Mouse (Mus musculus) gastrocnemius, adult 18-20 months (tissue): ENCODE measurements around the gene Lrrc58. TPM values are rescaled to one million over a fixed set of nuclear protein-coding genes. Genes with fewer than 3 reads are reported as not detected.

Experiments used
- DNase-seq: peaks from one replicate; pipeline ENCODE4 v3.0.0; 2021; ENCODE audit warnings: low spot score
- long read RNA-seq, 2 experiments: library from polyadenylated mRNA; stranded (forward); transcript quantifications; one replicate each; pipeline ENCODE4 v2.0.0; 2021
- total RNA-seq, 2 experiments: library from RNA; stranded (reverse); gene quantifications; 2 replicates each; pipeline ENCODE4 v1.2.3; 2021

Gene Lrrc58
- total RNA-seq = 10 to 100 TPM; 42.6 to 46.2 TPM
- long read RNA-seq, experiment 1, full-length matches to known transcripts = 16 of 27 reads
- long read RNA-seq, experiment 1, partial matches to known transcripts = 0 of 27 reads
- long read RNA-seq, experiment 1, other reads (novel, unspliced or antisense) = 11 of 27 reads
- long read RNA-seq, experiment 2, full-length matches to known transcripts = 16 of 30 reads
- long read RNA-seq, experiment 2, partial matches to known transcripts = 1 of 30 reads
- long read RNA-seq, experiment 2, other reads (novel, unspliced or antisense) = 13 of 30 reads

DNA sequence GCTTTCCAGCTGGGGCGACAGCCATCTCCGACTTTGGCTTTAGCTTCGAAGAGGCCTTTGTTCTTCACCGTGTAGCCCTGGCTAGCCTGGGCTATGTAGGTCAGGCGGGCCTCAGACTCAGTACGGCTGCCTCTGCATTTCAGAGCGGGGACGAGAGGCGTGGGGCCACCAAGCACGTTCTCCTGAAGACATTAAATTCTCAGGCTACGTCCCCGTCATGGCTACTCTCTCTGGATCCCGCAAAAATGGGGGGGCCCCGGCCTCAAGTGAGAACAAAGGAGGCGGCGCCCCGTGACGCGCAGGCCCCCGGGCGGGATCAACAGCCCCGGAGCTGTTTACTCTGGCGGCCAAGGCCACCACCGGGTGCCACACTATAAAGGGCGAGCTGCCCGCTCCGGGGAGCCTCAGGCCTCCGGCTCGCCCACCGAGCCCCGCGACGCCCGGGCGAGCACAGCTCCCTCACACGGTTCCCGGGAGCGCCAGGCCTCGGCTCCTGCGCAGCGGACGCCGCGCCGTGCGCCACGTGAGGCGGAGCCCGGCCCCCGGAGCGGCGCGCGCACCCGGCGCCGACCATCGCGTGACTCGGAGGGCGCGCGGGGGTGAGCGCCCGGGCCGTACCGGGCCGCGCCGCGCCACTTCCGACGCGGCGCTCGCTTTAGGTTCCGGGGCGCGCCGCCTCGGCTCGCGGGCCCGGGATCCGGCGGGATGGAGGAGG is at the start of gene Lrrc58:
Lrrc58 (plus strand) TSS at position 599 of the 715 bp plus-strand sequence.
- peak; percentile 81 for DNase-seq

DNA sequence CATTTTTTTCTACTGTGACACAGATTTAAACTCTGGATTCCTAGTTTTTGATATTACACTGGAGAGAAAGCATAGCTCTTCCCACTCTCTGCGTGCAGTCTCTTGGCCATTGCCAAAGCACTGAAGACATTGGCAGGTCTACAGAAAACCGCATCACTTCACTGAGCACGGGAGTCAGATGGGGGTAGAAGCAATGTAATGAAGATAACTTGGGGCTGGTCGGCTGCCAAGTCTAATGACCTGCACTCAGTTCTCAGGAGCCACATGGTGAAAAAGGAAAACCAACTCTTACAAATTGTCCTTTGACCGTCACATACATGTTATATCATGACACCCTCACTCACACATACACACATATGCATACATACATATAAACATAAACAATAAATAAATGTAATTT is 44.2 kb upstream of the Lrrc58 start:
- no peak for DNase-seq

DNA sequence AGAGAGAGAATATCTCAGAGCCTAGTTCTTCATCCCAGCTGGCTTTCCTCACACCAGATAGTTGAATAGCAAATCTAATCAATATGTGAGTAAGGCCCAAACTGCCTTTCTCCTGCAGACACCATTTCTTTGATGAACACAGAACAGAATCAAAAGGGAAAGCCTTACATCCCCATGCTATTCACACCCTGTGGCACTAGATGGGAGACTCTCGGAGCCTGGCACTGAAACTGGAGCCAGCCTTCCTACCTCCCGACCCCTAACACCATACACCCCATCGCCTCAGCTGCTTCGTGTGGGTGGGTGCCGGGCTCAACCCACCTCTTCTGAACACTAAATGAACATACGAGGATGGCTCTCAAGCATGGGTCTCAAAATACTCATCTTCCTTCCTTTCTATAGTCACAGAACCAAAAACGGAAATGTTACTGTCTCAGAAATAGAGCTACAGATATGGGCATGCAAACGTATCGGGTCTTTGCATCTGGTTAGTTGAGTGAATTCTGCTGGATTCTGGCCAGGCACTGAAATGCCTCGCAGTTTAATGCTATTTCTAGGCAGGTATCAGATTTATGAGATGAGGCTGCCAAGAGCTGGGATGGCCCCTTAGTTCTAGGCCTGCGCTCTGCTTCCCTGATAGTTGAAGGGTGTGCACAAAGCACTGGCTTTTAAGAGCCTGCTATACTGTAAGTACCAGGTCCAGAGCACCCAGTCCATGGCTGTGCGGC is 43.2 kb upstream of the Lrrc58 start:
- DNase-seq = no peak

DNA sequence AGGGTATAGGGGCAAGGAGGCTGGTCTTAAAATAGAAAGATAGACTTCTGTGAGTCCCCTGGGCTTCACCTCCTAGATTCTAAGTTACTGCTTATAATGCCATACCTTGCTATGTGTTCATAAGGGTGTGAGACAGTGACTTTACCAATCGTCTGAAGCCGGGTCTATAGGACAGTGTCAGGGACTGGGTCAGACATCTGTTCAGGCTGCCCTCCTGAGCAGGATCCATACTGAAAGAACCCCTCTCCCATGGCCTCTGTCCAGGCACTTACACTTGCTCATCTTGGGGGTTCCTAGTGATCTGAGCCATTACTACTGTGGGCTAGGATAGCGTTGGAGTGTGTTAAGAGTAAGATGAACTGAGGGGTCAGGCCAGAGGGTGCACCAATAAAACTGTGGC is 41.9 kb upstream of the Lrrc58 start:
- DNase-seq = no peak

DNA sequence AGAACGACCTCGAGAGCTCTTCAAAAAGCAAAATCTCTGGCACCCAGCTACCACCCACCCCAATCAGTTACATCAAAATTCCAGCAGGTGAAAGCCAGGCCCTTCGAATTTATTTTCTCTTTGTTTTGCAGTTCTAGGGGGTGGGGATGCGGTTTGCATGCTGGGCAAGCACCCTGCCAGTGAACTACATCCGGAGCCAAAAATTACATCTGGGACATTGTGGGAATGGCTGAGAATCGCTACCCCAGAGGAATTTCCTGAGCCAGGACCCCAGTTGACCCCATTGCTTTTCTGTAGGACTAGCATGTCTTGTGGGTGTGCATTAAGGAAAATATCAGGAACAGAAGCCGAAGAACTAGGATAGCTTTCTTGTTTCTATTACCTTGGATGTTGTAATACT is 37.1 kb upstream of the Lrrc58 start:
- no peak for DNase-seq

DNA sequence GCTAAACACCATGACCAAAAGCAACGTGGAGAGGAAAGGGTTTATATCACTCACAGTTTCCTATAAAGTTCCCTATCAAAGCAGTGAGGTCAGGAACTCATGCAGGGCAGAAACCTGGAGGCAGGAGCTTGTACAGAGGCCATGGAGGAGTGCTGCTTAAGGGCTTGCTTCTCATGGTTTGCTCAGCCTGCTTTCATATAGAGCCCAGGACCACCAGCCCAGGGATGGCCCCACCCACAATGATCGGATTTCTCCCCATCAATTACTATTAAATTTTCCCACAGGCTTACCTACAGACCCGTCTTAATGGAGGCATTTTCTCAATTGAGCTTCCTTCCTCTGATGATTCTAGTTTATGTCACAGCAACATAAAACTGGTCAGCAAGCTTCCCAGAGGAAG is 30.6 kb upstream of the Lrrc58 start:
- no peak for DNase-seq

DNA sequence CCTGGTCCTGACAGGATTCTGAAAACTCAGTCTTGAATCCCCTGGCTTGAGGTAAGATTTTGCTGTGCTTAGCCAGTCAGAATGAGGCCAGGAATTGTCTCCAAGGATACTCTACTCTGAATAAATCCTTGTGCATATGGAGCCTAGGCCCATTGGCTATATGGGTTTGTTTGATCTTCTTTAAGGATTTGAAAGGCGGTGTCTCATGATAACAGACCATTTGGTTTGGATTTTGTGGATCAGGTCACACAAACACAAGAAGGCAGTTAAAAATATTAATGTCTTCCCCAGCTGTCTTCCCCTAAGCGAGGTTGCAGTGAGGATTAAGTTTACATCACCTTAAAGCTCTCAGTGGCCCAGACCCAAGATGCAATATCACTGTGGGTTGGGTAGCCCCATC is 25.8 kb upstream of the Lrrc58 start:
- no peak for DNase-seq

DNA sequence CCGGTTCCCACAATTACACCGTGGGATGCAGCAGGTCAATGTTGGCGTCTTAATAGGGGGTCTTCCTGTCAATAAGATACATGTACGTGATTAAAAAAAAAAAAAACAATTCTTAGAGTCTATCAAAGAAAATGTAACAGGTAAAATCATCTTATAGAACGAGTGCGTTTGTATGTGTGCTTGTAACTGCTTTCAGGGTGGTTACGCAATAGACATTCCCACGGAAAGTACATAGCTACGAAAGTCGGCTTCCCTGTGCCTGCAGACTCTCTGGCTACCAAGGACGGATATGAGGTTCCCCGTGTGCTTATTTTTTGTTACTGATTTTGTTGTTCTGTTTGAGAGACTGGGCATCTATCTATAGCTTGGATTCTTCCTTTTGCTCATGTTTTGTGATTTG is 24.4 kb upstream of the Lrrc58 start:
- no peak for DNase-seq

DNA sequence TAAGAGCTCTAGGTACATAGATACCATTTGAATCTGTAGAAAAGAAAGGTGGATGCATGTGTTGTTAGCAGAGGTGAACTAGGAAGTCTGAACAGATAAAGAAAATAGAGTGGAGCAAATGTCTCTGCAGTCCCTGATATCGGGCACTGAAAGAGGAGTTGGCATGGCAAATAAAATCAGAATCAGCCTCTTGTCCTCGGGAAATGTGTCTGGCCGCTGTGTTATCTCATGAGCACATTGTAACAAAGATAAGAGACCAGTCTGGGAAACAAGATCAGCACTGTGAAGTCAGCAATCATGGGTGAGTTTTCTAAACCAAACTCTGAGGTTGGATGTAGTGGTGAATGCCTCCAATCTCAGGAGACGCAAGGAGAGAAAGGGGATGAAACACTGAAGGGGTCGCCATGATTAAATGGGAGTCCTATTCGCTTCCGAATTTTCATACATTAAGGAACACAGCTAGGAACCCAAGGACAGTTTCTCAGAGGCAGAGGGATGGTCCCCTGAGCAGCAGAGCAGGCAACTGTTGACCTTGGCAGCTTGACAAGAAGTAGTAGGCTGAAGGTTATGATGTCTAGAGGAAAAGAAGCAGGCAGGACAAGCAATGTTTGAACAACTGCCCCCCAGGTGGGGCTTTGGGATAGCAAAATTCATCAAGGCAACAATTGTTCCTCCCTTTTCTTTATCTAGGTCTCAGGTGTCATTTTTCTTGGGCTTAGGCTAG is 22.8 kb upstream of the Lrrc58 start:
- no peak for DNase-seq

DNA sequence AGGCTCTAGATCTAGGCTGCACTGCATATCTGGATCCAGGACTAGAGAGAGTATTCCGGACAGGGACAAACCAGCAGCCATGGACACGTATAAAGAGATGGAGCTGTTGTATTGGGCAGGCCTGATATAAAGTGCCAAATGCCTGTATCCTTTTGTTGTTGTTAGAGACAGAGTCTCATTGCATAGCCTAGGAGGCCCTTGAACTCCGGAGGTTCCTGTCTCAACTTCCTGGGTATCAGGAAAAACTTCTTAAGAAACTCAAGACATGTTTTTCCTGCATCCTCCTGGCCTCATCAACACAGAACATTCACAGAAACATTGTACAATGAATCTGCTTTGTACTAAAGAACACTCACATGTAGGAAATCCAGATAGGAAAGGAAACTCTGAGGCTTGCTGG is 21.1 kb upstream of the Lrrc58 start:
- DNase-seq = no peak

DNA sequence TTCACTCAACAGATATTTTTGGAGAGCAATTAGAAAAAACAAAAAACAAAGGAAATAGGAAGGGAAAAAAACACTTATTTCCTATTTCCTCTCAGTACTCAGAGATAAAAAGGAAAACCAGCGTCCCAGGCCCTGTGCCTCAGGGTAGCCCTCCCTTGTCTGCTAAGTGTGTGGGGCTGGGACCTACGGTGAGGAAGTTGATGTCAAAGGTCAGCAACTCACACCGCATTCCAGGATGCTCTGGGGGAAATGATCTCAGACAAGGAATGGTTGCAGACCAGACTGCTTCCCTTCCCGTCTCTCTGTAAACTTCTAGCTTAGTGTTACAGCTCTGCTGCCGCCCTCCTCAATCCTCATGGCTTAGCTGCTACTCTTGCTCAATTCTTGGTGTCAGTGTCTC is 16.8 kb upstream of the Lrrc58 start:
- DNase-seq = peak; percentile 21

DNA sequence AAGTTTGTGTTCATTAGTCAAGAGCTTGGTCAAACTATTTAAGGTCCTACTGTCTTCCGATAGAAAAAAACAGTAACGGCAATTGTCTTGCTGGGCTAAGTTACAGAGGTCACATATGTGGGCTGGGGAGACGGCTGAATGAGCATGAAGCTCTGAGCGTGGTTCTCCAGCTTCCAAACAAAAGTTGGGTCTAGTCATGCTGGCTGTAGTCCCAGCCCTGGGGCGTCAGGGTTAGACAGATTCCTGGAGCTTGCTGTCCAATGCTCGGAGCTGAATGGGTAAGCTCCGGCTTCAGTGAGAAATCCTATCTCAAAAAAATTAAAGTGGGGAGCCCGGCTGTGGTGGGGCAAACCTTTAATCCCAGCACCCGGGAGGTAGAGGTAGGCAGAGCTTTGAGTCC is 14.9 kb upstream of the Lrrc58 start:
- no peak for DNase-seq

DNA sequence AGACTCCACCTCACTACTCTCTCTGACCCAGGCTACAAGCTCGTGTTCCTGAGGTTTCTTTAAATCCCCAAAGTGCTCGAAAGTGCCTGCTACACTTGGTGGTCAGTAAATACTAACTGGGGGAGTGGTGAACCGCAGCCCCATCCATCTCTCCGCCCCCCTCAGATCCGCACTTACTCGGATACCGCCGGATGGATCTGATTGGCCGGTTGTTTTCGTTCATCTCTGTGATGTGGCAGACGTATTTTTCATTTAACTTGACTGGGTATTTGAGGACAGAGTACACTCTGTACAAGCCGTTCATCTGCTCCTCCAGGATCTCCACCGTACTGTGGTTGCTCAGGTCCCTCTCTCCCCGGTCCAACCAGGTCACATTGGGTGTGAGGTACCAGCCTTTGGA is 14.1 kb upstream of the Lrrc58 start:
- no peak for DNase-seq

DNA sequence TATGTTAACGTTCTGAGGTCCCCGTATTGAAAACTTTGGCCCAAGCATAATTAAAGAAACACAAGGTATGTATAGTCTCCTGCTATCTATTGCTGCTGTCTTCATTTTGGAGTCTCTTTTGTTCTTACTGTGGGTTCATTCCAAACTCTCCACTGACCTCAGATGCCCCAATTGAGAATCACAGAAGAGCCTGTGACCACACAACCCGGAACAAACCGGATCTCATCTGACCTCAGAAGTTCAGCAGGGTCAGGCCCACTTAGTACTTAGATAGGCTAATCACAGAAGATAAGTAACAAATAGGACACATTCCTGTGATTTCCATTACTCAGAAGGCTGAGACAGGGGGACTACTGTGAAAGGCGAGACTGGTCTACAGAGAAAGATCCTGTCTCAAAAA is 13.6 kb upstream of the Lrrc58 start:
- no peak for DNase-seq

DNA sequence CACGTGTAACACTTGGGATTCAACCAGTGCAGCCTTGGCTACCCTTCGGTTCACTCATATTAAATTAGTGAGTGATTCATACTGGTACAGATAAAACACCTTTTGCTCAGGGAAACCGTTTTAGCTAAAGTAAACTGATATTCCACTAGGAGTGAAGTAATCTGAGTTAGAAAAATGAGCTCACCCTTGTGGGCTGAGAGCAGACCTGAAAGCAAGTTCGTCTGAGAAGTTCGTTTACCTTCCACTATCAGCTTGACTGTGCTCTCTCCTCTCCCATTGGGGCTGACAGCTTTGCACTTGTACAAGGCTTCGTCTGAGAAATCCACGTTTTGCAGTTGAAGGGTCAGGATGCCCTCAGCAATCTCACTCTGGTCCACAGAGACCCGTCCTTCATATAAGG is 12.6 kb upstream of the Lrrc58 start:
- no peak for DNase-seq

DNA sequence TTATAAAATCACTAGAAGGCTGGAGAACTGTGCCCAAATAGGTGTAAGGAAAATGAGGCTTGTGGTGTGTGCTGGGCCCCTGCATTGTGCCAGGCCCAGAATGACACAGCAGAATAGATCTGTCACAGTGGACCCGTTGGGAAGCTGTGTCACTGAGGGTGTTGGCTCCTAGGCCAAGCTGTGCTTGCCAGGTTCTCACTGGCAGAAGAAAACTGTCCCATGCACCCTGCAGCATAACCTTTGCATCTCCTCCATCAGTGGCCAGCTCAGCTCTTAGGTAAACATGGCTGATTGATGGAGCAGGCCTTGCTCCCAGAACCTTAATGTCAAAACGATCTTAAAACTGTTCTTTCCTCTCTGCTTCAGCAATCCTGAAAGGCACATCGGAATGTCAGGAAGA is 11.9 kb upstream of the Lrrc58 start:
- no peak for DNase-seq

DNA sequence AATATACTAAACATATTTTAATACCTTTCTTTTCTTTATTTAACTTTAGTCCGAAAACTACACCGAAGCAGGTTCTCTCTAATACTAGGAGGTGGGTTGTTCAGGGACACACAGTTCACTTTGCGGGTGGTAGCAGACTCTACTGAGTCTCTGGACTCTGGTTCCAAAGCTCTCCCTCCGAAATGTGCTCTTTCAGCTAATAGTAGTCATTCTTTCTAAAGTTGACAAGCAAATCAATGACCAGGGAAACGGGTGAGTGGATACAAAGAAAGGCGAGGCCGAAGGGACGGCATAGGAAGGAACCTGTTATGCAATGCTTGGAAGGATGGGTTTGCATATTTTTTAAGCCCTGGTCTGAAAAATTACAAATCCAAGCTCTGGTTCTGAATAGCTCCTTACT is 10.7 kb upstream of the Lrrc58 start:
- DNase-seq = no peak

DNA sequence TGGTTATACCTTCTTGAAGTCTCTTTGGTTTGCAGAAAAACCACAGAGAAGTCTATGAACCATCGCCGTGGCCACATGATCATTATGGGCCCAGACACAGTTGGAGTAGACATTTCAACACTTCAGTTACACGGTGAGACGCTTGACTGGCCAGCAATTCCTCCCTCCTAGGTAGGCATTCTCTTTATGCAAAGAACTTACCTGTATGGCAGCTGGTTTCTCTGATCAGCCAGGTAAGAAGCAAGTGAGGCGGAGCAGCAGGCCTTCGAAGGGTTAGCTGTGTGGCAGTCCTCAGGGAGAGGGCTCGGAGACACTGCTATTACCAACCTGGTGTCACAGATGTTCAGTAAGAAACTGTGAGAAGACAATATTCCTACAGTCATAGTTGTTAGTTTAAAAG is 8.0 kb upstream of the Lrrc58 start:
- no peak for DNase-seq

DNA sequence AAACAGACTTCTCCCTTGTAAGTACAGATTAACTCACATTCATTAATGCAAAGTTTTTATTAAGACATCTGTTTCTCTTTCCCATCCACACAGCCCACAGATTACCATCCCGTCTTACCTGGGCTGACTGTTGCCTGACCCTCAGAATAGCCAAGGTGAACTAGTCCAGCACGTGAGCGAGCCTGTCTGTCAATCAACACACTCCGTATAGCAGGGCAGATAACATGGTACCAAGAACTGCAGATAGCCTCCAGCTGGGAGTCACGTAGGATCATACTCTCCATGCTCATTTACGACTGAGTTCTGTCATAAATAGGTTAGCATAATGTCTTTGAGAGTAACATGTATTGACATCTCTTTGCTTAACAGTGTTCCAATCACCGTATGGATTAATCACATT is 7.2 kb upstream of the Lrrc58 start, which contains the start of gene Gm36028:
Gm36028 (minus strand) TSS at position 118 of the 400 bp plus-strand sequence.
- DNase-seq = no peak

DNA sequence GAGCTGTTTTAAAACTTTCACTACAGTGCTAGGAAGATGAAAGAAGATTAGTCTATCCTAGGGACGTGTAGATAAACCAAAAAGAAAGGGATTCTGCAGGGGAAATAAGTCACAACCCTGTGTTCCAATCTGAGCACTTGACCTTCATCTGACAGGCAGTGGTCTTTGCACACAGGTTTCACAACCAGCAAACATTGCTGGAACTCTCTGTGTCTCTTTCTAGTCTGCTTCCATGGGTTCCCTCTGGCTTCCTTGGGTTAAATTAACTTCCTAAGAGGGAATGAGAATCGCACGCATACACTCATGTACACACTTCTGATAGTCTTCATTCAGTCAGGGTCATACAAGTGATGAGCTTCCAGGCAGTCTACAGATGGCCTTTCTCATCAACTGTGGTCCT is 4.3 kb upstream of the Lrrc58 start:
- no peak for DNase-seq

DNA sequence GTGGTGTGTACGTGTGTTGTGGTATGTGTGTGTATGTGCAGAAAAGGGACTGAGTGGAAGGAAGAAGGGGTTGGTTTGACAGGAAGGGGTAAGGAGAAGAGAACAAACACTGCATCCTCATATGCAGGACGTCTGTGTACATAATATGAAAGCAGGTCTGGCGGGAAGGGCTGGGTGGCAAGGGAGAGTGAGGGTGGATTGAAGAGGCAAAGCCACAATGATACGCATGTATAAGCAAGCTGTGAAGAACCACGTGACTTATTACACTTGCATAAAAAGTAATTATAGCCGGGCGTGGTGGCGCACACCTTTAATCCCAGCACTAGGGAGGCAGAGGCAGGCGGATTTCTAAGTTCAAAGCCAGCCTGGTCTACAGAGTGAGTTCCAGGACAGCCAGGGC is 2.3 kb upstream of the Lrrc58 start:
- no peak for DNase-seq
